9 mouse cellular contexts compared by ENCODE assay signal in genomic region chr1:75369984-75370660, GRCm38 (mm10). TPM values are rescaled to one million over a fixed set of nuclear protein-coding genes. Genes with fewer than 3 reads are reported as not detected.
A peak's percentile ranks its signal among the peaks of the same experiment; 100 is the strongest.
DNase-seq lines count a peak whose midpoint lies in the region; ATAC-seq and TF ChIP-seq lines count a peak whose summit lies in the region.
"Had no signal": no experiment of that assay in that cellular context is flagged by ENCODE, and none has a peak within 500 bp of the region (broad histone marks: within the 10 kb centered on the region; RNA-seq: fewer than 3 reads in every experiment).

No protein-coding gene starts in this region.

- H3K9ac ChIP-seq in ES-E14 (ENCODE audit: insufficient read depth, low read depth, low read length, poor library complexity, severe bottlenecking), result peak overlapping the region; percentile 26; the same call in 1 of the 2 replicates
- no peak overlapping the region for H3K9ac ChIP-seq in forebrain, embryonic 16.5 days (replicated peaks; ENCODE audit: low read depth, low read length)
- no peak overlapping the region for H3K9ac ChIP-seq in midbrain, embryonic 15.5 days
- H3K9ac ChIP-seq: neural tube, embryonic 12.5 days had no signal

- no peak overlapping the region for H3K4me3 ChIP-seq in ES-E14 (ENCODE audit: insufficient read depth in 1 of 2, low read depth in 1 of 2, low read length in 2 of 2, poor library complexity in 1 of 2, severe bottlenecking in 1 of 2)
- H3K4me3 ChIP-seq in brown adipose tissue, adult 24 weeks (ENCODE audit: insufficient read depth, low read depth, low read length), result 0 out of 2 replicates have a peak overlapping the region, but pooled peaks have one; percentile 9
- H3K4me3 ChIP-seq in forebrain, embryonic 16.5 days (replicated peaks; ENCODE audit: low read length), result no peak overlapping the region
- H3K4me3 ChIP-seq in midbrain, embryonic 15.5 days, result no peak overlapping the region
- H3K4me3 ChIP-seq: neural tube, embryonic 12.5 days had no signal

- no peak overlapping the region for H3K27ac ChIP-seq in ES-E14 (ENCODE audit: insufficient read depth, low read depth, low read length, poor library complexity, severe bottlenecking)
- H3K27ac ChIP-seq in brown adipose tissue, adult 24 weeks (replicated peaks; ENCODE audit: low read depth, low read length), result peak overlapping the region; percentile 76
- H3K27ac ChIP-seq in forebrain, embryonic 16.5 days (ENCODE audit: low read length), result no peak overlapping the region
- no peak overlapping the region for H3K27ac ChIP-seq in midbrain, embryonic 15.5 days
- H3K27ac ChIP-seq: neural tube, embryonic 12.5 days had no signal

- in situ Hi-C loops in ES-E14 (cut with MboI; ENCODE audit: low sequenced_read_pairs in 2 of 2, unreplicated experiment in 2 of 2), result no loop called here

- no peak for DNase-seq in ES-E14 (ENCODE audit: low read depth, low spot score)
- peak; percentile 59 for DNase-seq in heart, adult 8-10 months (ENCODE audit: low spot score)
- DNase-seq in kidney, postnatal 10 days, result peak; percentile 87
- DNase-seq in retina, embryonic 14.5 days (ENCODE audit: low spot score), result peak; percentile 40
- no peak for DNase-seq in left cerebral cortex, adult 11 months (ENCODE audit: low spot score)

- H3K4me1 ChIP-seq in ES-E14 (ENCODE audit: control insufficient read depth in 2 of 2, insufficient read depth in 2 of 2, low read length in 2 of 2, poor library complexity in 1 of 2), result peaks cover 0 to 18% of the 10 kb centered on the region in 2 experiments; a peak in 2 of 4 replicates
- H3K4me1 ChIP-seq in brown adipose tissue, adult 24 weeks (ENCODE audit: control insufficient read depth, insufficient read depth, insufficient read length, low read length), result peaks cover 2% of the 10 kb centered on the region; the same call in 1 of the 2 replicates
- H3K4me1 ChIP-seq in forebrain, embryonic 16.5 days (replicated peaks; ENCODE audit: control insufficient read depth, insufficient read depth, low read length), result peaks cover 11% of the 10 kb centered on the region
- peaks cover 16% of the 10 kb centered on the region for H3K4me1 ChIP-seq in midbrain, embryonic 15.5 days

- no peak for ATAC-seq in forebrain, embryonic 16.5 days
- no peak for ATAC-seq in midbrain, embryonic 15.5 days (replicated peaks)

- no peaks in the 10 kb centered on the region for H3K36me3 ChIP-seq in ES-E14 (ENCODE audit: control insufficient read depth, insufficient read depth, low read length, poor library complexity, severe bottlenecking)
- H3K36me3 ChIP-seq in forebrain, embryonic 16.5 days (ENCODE audit: control insufficient read depth, insufficient read depth), result no peaks in the 10 kb centered on the region
- no peaks in the 10 kb centered on the region for H3K36me3 ChIP-seq in midbrain, embryonic 15.5 days (replicated peaks)
- H3K36me3 ChIP-seq: neural tube, embryonic 12.5 days had no signal

- H3K27me3 ChIP-seq in forebrain, embryonic 16.5 days (replicated peaks; ENCODE audit: control insufficient read depth, insufficient read depth, low read length), result peaks cover 6% of the 10 kb centered on the region; the same call in 1 of the 2 replicates
- H3K27me3 ChIP-seq in midbrain, embryonic 15.5 days (replicated peaks), result 0 out of 2 replicates have a peak, but pooled peaks cover 4% of the 10 kb centered on the region

- H3K4me2 ChIP-seq in forebrain, embryonic 16.5 days (ENCODE audit: low read length), result no peak overlapping the region
- H3K4me2 ChIP-seq in midbrain, embryonic 15.5 days, result no peak overlapping the region
- H3K4me2 ChIP-seq: neural tube, embryonic 12.5 days had no signal

- 51% methylated on average over 13 of the region's 13 CpGs for WGBS in forebrain, embryonic 16.5 days
- WGBS in midbrain, embryonic 15.5 days, result 43% methylated on average over 13 of the region's 13 CpGs

- no peaks in the 10 kb centered on the region for H3K9me3 ChIP-seq in ES-E14 (ENCODE audit: control insufficient read depth, insufficient read depth, low read depth, low read length)
- H3K9me3 ChIP-seq in forebrain, embryonic 16.5 days (ENCODE audit: control insufficient read depth, low read length), result no peaks in the 10 kb centered on the region
- H3K9me3 ChIP-seq in midbrain, embryonic 15.5 days, result no peaks in the 10 kb centered on the region
- H3K9me3 ChIP-seq: neural tube, embryonic 12.5 days had no signal

TF ChIP-seq in ES-E14, 5 proteins besides CTCF, POLR2A, EP300 and RAD21:
- TF ChIP-seq ZNF384 (IDR thresholded peaks at IDR 0.05; ENCODE audit: low read depth, low read length) (no peak), MAFK (IDR thresholded peaks at IDR 0.05; ENCODE audit: insufficient read depth, low read depth, low read length) (no peak), HCFC1 (IDR thresholded peaks at IDR 0.05; ENCODE audit: borderline replicate concordance, insufficient read depth, low read length) (no peak), CHD2 (IDR thresholded peaks at IDR 0.05; ENCODE audit: low read depth, low read length) (no peak), ZC3H11A (IDR thresholded peaks at IDR 0.05; ENCODE audit: borderline replicate concordance, low read depth, low read length) (no peak)
TF ChIP-seq in ES-E14: peak in this region for 0.

RNA-seq across cellular contexts. Expression of gene Speg, which starts 5.0 kb away (rescaled TPM):
- total RNA-seq in ES-E14 (2012; rRNA removed), result 16.9 and 31.2 TPM in 2 replicates
- 5.7 and 11.3 TPM in 2 replicates for polyA plus RNA-seq in brown adipose tissue, adult 24 weeks (2012; ENCODE audit: insufficient read depth, insufficient read length, missing spikeins)
- 100 to 1,000 TPM; 131 to 145 (median 137) TPM for total RNA-seq in heart, adult 8-10 months (2022)
- polyA plus RNA-seq in forebrain, embryonic 16.5 days (2015; fragmentation: Nextera tagmentation; extraction: Ambion mirVana), result 10.7 and 12.9 TPM in 2 replicates
- polyA plus RNA-seq in midbrain, embryonic 15.5 days (2015; fragmentation: Nextera tagmentation; extraction: Ambion mirVana), result 20.8 and 21.3 TPM in 2 replicates

RNA-seq across cellular contexts. Expression of gene Des, which starts 10.0 kb away (rescaled TPM):
- 10.8 and 19.4 TPM in 2 replicates for total RNA-seq in ES-E14 (2012; rRNA removed)
- 68.8 and 75.5 TPM in 2 replicates for polyA plus RNA-seq in brown adipose tissue, adult 24 weeks (2012; ENCODE audit: insufficient read depth, insufficient read length, missing spikeins)
- 1,000 to 10,000 TPM; 1,263 to 1,551 (median 1,367) TPM for total RNA-seq in heart, adult 8-10 months (2022)
- 1.2 and 1.5 TPM in 2 replicates for polyA plus RNA-seq in forebrain, embryonic 16.5 days (2015; fragmentation: Nextera tagmentation; extraction: Ambion mirVana)
- 1.5 and 2.0 TPM in 2 replicates for polyA plus RNA-seq in midbrain, embryonic 15.5 days (2015; fragmentation: Nextera tagmentation; extraction: Ambion mirVana)

RNA-seq across cellular contexts. Expression of gene Dnpep, which starts 52.3 kb away (rescaled TPM):
- 67.1 and 75.5 TPM in 2 replicates for total RNA-seq in ES-E14 (2012; rRNA removed)
- 72.6 and 86.4 TPM in 2 replicates for polyA plus RNA-seq in brown adipose tissue, adult 24 weeks (2012; ENCODE audit: insufficient read depth, insufficient read length, missing spikeins)
- total RNA-seq in heart, adult 8-10 months (2022), result 10 to 100 TPM; 85.4 to 89.1 (median 86.9) TPM
- 146 and 150 TPM in 2 replicates for polyA plus RNA-seq in forebrain, embryonic 16.5 days (2015; fragmentation: Nextera tagmentation; extraction: Ambion mirVana)
- 152 and 162 TPM in 2 replicates for polyA plus RNA-seq in midbrain, embryonic 15.5 days (2015; fragmentation: Nextera tagmentation; extraction: Ambion mirVana)

Comparison
In these comparisons a context has a peak if more than half of its experiments do, and no peak if none do; other contexts are left out.
1. DNase-seq: peak in heart, adult 8-10 months (single experiment), kidney, postnatal 10 days (single experiment) and retina, embryonic 14.5 days (single experiment); none in ES-E14 (single experiment) and left cerebral cortex, adult 11 months (single experiment).
2. RNA of gene Des, which starts 10.0 kb away (polyA plus RNA-seq): 68.8 to 75.5 TPM in brown adipose tissue, adult 24 weeks; 1.5 to 2.0 TPM in midbrain, embryonic 15.5 days and 1.2 to 1.5 TPM in forebrain, embryonic 16.5 days; every median in the first group is over 10 times any median in the second.